Mouse (Mus musculus) adrenal gland, postnatal 4 days (tissue): ENCODE data around the gene Macrod2. TPM values are rescaled to one million over a fixed set of nuclear protein-coding genes. Genes with fewer than 3 reads are reported as not detected.

Experiments used
- DNase-seq, 2 experiments: peaks; one replicate each; pipeline ENCODE4 v3.0.0; 2021 to 2022; ENCODE audit warnings: low spot score in 2 of 2, mixed read lengths in 2 of 2
- total RNA-seq, 2 experiments: library from RNA; stranded (reverse); gene quantifications; 2 replicates each; pipeline ENCODE4 v1.2.3; 2021

The Macrod2 gene
- total RNA-seq, 2 experiments from 2014 or later, result 7.4 to 9.6 TPM

GRCm38 (mm10) chr2:141288494-141288893 lies 893.4 kb downstream of the Macrod2 start:
- no peak for DNase-seq

GRCm38 (mm10) chr2:141289059-141289713 lies 894.1 kb downstream of the Macrod2 start:
- DNase-seq, result no peak

DNA sequence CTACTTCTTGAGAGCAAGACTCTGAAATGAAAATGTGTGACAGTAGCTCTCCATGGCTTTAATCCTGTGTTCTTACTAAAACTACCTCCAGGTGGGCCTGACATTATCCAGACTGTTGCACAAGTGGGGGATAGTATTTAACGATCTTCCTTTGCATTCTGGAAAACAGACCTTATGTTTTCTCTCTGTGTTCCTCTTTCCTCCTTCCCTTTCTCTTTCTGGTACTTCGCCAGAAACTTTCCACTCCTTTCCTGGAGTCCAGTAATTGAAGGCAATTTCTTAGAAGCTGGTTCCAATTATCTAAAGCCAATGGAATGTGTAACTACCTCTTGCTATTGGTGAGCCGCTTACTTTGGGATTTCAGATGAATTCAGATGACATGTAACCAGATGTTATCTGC lies 897.7 kb downstream of the Macrod2 start:
- no peak for DNase-seq

DNA sequence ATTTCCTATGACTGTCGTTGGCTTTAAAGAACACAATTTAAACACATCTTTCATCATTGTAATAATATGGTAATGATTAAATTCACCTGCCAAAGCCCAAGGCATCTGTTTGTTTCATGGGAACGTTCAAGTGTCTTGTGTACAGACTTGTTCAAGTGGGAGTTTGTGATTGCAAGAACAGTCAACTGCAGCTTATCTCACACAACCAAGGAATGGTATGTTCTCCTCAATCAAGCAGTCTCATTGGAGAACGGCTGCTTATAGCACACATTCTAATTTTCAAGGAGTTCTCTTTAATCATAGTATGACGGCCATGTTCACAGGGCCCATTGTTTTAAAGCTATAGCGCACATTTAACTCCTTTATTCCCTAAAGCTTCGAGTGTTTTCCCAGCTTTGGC lies 904.1 kb downstream of the Macrod2 start:
- no peak for DNase-seq

DNA sequence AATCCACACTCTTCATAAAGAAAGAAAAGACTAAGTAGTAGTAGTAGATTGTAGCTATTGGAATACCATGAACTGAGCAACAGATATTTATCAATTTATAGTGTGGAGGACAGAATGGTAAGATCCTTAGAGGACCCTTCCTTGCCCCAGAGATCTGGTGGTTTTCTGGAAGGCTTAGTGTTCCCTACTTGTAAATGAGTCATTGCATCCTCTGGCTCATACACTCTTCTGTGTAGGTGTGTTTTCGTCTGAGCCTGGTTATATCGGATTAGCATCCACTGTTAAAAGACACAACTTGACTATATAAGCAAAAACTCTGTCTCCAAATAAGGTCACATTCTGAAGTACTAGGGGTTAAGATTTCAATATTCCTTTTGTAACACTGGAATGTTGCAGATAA lies 905.9 kb downstream of the Macrod2 start:
- DNase-seq, result no peak

- DNase-seq, result no peak
Observed at GRCm38 (mm10) chr2:141308406-141308805, 913.3 kb downstream of the Macrod2 start.

- no peak for DNase-seq
Observed at GRCm38 (mm10) chr2:141312136-141312948, 917.2 kb downstream of the Macrod2 start.

- DNase-seq, result no peak
Observed at GRCm38 (mm10) chr2:141315349-141315748, 920.2 kb downstream of the Macrod2 start.

- no peak for DNase-seq
Observed at GRCm38 (mm10) chr2:141323956-141324460, 928.9 kb downstream of the Macrod2 start.

- DNase-seq, result no peak
Observed at GRCm38 (mm10) chr2:141327296-141327695, 932.2 kb downstream of the Macrod2 start.

GRCm38 (mm10) chr2:141337708-141338107 lies 942.6 kb downstream of the Macrod2 start:
- no peak for DNase-seq

DNA sequence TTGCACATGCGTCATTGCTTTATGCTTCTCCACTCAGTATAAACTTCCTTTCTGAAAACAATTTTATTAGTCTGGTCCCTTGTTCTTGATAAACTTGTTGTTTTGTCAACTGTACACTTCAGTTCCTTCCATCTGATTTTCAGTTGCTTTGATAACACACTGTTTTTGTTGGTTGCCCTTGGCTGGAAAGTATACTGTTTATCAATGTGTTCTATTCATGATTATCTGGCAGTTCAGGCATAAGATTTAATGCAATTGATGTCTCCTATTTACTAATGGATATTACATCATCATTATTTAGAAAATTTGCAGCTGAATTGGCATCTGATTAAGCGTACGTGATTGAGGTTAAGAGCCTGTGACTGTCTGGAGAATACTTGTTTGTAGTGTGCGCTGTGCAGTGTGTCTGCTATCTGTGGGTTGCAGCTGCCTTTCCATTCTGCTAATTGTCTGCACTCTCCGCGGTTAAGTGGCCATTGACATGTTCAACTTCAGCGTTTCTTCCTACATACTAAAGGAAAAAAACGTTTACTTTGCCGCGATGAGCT lies 949.0 kb downstream of the Macrod2 start:
- no peak for DNase-seq

DNA sequence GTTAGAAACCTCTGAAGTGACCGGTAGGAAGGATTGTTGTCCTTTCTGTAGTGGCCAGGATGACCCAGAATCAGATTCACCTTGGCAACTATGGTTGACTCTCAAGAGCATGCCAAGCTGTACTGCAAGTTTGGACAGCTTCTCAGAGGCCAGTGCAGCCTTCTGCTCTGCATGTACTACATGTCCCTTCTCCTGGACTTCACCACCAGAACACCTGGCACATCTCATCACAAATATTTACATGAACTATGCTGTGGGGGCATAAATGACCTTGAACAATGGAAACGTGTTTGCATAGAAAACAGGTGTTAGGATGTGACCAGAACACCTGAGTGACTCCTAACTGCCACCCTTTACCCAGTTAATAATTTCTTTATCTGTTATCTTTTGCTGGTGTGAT lies 957.5 kb downstream of the Macrod2 start:
- DNase-seq, result no peak

GRCm38 (mm10) chr2:141388632-141389031 lies 993.5 kb downstream of the Macrod2 start:
- DNase-seq, result no peak

- no peak for DNase-seq
Observed at GRCm38 (mm10) chr2:141391229-141391628, 996.1 kb downstream of the Macrod2 start.

DNA sequence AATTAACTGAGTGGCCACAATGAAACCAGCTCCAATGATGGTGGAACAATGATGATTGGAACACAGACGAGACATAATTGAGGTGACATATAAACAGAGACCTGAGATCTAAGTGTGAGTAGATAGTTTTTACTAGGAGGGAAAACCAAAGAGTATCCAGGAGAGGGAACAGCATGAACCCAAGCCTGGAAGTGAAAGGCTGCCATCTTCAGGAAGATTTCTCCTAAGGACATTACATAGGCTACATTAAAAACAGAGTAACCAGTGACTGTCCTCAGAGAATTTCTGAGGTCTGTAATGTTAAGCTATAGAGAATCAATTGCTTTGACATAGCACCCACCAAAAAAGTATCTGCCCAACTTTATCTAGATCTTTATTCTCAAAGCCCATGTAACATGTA lies 999.7 kb downstream of the Macrod2 start:
- DNase-seq, result no peak

DNA sequence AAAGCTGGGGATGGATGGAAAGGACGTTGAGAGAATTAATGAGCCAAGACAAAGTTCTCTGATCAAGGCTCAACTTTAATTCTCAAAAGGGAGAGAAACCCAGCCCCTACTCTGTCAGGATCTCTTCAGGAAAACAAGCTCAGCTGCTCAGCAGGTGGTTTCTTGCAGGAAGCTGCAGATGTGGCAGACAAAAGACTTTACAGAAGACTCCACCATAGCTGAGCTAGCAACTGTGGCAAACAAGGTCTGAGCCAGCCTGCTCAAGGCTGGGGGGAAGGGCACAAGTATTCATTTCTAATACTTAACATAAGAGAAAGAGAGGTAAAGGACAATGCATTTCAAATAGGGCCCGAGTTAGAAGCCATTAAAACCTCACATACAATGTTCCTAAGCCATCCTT lies 1013.7 kb downstream of the Macrod2 start:
- no peak for DNase-seq

DNA sequence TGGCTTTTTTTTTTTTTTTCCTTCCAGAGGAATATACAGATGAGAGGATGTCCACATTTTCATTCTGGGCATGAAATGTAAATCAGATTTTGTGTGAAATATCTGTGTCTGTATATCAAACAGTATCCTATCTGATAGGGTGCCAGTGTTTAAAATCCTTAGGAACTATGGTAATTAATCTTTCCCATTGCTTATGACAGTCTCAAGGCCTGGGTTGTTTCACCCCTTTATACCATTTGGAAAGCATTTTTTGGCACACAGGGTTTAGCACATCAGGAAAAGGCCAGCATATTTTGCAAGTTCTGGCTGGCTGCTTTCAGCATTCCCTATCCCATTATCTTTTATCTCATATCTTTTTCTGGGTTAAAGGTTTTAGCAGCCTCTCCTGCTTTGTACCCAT lies 1021.3 kb downstream of the Macrod2 start:
- DNase-seq, result no peak

- no peak for DNase-seq
Observed at GRCm38 (mm10) chr2:141416855-141417544, 1021.9 kb downstream of the Macrod2 start.

DNA sequence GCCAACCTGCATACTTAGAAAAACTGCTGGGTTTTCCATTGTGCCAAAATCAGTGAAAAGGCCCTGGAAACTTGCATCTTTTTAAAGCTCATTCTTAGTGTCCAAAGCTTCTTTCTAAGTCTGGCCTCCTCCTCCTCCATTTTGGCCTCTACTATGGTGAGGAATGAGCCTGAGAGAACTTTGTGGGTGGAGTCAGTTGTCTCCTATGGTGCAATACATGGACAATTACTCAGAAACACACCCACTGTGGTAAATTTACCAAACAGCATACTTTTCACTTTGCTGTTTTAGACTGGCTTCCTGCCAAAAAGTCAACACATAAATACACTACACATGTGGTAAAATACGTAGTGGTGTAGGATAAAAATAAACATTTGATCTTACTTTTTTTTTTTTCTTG lies 1024.7 kb downstream of the Macrod2 start:
- DNase-seq, result no peak

DNA sequence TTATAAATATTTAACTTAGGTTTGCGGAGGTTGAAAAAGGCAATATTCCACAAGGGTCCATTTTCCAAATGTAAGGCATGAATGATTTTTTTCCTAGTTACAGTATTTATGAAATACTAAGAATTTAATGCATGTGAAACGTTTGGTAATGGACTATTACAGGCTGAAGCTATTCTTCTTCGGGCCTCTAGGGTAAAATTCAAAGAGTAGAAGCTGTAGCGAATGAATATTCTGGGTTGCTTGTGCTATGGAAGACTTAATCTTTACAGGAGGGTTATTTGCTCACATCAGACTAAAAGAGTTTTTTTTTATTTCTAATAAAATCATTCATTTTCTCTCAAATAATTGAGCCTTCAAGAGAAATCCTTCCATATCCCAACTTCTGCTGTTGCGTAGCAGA lies 1039.0 kb downstream of the Macrod2 start:
- no peak for DNase-seq
